Mouse (Mus musculus): ENCODE measurements around the gene Flywch1.

- TF ChIP-seq CTCF (IDR thresholded peaks at IDR 0.05; ENCODE audit: low read depth): no peak
- no peak for TF ChIP-seq EP300 (IDR thresholded peaks at IDR 0.05; ENCODE audit: low read depth)
Measured at GRCm38 (mm10) chr17:23773676-23774075, 2.3 kb upstream of the Flywch1 start.

Data from liver, embryonic 14.5 days (tissue).